Mouse (Mus musculus): ENCODE measurements around the gene Supt3. TPM values are rescaled to one million over a fixed set of nuclear protein-coding genes. Genes with fewer than 3 reads are reported as not detected.

Supt3 gene
- total RNA-seq, 2 experiments from 2014 or later = 7.6 to 8.1 TPM

Other genes with a start within 250 kb of the Supt3 start
- gene Runx2, start 37.6 kb downstream of the Supt3 start, total RNA-seq (2021) = under 1 TPM; 0.25 to 0.38 TPM

All from gastrocnemius, postnatal 14 days (tissue).